Mouse (Mus musculus) urinary bladder, postnatal 25 days (tissue): ENCODE results near the gene Rdh9.
A peak's percentile ranks its signal among the peaks of the same experiment; 100 is the strongest.
"Not testable (repeated sequence)": the region's sequence is repeated elsewhere in the genome, so short reads cannot be mapped to it uniquely, and the experiment has no call there.

ENCODE experiments used
- DNase-seq: peaks from one replicate; pipeline ENCODE4 v3.0.0; 2022; ENCODE audit warnings: low spot score

The Rdh9 gene

GRCm38 (mm10) chr10:127755770-127756468 is 20.3 kb upstream of the Rdh9 start:
- DNase-seq = no peak

GRCm38 (mm10) chr10:127759181-127760110 is 16.7 kb upstream of the Rdh9 start, which contains the start of the genes Rdh1 and Rdh16f1:
TSS of gene Rdh1 (plus strand) at chr10:127759721.
TSS of gene Rdh16f1 (plus strand) at chr10:127759787.
- peak; percentile 2 for DNase-seq

- DNase-seq = not testable (repeated sequence)
These were observed 13.3 kb upstream of the Rdh9 start for GRCm38 (mm10) chr10:127762926-127763325.

- no peak for DNase-seq
These were observed 12.1 kb upstream of the Rdh9 start for GRCm38 (mm10) chr10:127763914-127764680.

GRCm38 (mm10) chr10:127766564-127766963 is 9.6 kb upstream of the Rdh9 start:
- no peak for DNase-seq

- not testable (repeated sequence) for DNase-seq
These were observed 6.1 kb downstream of the Rdh9 start for GRCm38 (mm10) chr10:127782321-127782720.

- DNase-seq = not testable (repeated sequence)
These were observed 9.2 kb downstream of the Rdh9 start for GRCm38 (mm10) chr10:127785411-127785810.

GRCm38 (mm10) chr10:127799295-127799694 is 23.1 kb downstream of the Rdh9 start:
- no peak for DNase-seq

- DNase-seq = no peak
These were observed 24.7 kb downstream of the Rdh9 start, which contains the start of gene Rdh16 for GRCm38 (mm10) chr10:127800891-127801290. TSS of gene Rdh16 (plus strand) at chr10:127801152.

- no peak for DNase-seq
These were observed 25.4 kb downstream of the Rdh9 start for GRCm38 (mm10) chr10:127801612-127802011.

GRCm38 (mm10) chr10:127802236-127802635 is 26.1 kb downstream of the Rdh9 start:
- no peak for DNase-seq

- no peak for DNase-seq
These were observed 28.2 kb downstream of the Rdh9 start for GRCm38 (mm10) chr10:127804416-127804815.

- no peak for DNase-seq
These were observed 39.7 kb downstream of the Rdh9 start for GRCm38 (mm10) chr10:127815888-127816287.

GRCm38 (mm10) chr10:127817268-127817910 is 41.2 kb downstream of the Rdh9 start:
- not testable (repeated sequence) for DNase-seq

GRCm38 (mm10) chr10:127821806-127822205 is 45.6 kb downstream of the Rdh9 start:
- not testable (repeated sequence) for DNase-seq

- no peak for DNase-seq
These were observed 49.2 kb downstream of the Rdh9 start for GRCm38 (mm10) chr10:127825386-127825785.

GRCm38 (mm10) chr10:127829121-127829520 is 52.9 kb downstream of the Rdh9 start:
- DNase-seq = no peak

- DNase-seq = not testable (repeated sequence)
These were observed 58.0 kb downstream of the Rdh9 start for GRCm38 (mm10) chr10:127834186-127834585.

GRCm38 (mm10) chr10:127835292-127835691 is 59.1 kb downstream of the Rdh9 start:
- no peak for DNase-seq

- DNase-seq = not testable (repeated sequence)
These were observed 61.6 kb downstream of the Rdh9 start for GRCm38 (mm10) chr10:127837793-127838192.

- DNase-seq = no peak
These were observed 62.4 kb downstream of the Rdh9 start for GRCm38 (mm10) chr10:127838539-127838938.
